Mouse (Mus musculus): ENCODE data around the gene Asxl2. TPM values are rescaled to one million over a fixed set of nuclear protein-coding genes. Genes with fewer than 3 reads are reported as not detected.

Gene Asxl2
- total and polyA plus RNA-seq, 3 experiments = 11.6 to 18.9 (median 15.2) TPM

GRCm38 (mm10) chr12:3391276-3391675, 35.4 kb upstream of the Asxl2 start:
- H3K79me2 ChIP-seq (replicated peaks; ENCODE audit: control insufficient read depth, extremely low read depth, insufficient read depth, poor library complexity, severe bottlenecking) = no peaks in the 10 kb centered on the region
- dilution Hi-C loops (cut with MboI; ENCODE audit: extremely low pct_ligation_motif_present, extremely low pct_unique_long_range_greater_than_20kb, low sequenced_read_pairs) (no loop called here), in situ Hi-C loops (cut with MboI; ENCODE audit: low pct_ligation_motif_present, low pct_unique_long_range_greater_than_20kb, low sequenced_read_pairs) (no loop called here)
- peaks cover 0 to 27% of the 10 kb centered on the region in 2 experiments for H3K36me3 ChIP-seq (replicated peaks in 1 of 2; ENCODE audit: control insufficient read depth in 1 of 2, insufficient read depth in 1 of 2, low read length in 1 of 2)
- H3K27ac ChIP-seq (ENCODE audit: insufficient read depth, low read depth) = no peak overlapping the region
- H3K4me3 ChIP-seq (replicated peaks in 1 of 3; ENCODE audit: low read depth in 2 of 3, low read length in 2 of 3, poor library complexity in 1 of 3) = no peak overlapping the region
- DNase-seq (ENCODE audit: extremely low read depth) = no peak
- H3K9ac ChIP-seq (ENCODE audit: insufficient read depth, low read depth) = no peak overlapping the region
- TF ChIP-seq ELF1 (IDR thresholded peaks at IDR 0.05; ENCODE audit: low read depth, low read length) (no peak), JUN (IDR thresholded peaks at IDR 0.05; ENCODE audit: insufficient read depth, low read depth, low read length) (peak; percentile 35; the same call in 1 of the 2 replicates), MAZ (IDR thresholded peaks at IDR 0.05; ENCODE audit: low read depth, low read length) (no peak), EP300 (IDR thresholded peaks at IDR 0.05; ENCODE audit: low read length) (peak; percentile 47; the same call in 1 of the 2 replicates)
- H3K9me3 ChIP-seq (replicated peaks; ENCODE audit: low read length) = no peaks in the 10 kb centered on the region
- no peak overlapping the region for H3K4me2 ChIP-seq (ENCODE audit: insufficient read depth, low read depth, poor library complexity, severe bottlenecking)
- no peaks in the 10 kb centered on the region for H3K27me3 ChIP-seq (replicated peaks)
- peaks cover 9 to 24% of the 10 kb centered on the region in 2 experiments; a peak in 3 of 4 replicates for H3K4me1 ChIP-seq (ENCODE audit: control insufficient read depth in 1 of 2, insufficient read depth in 2 of 2)

- TF ChIP-seq SMC3 (IDR thresholded peaks at IDR 0.05; ENCODE audit: low read depth, low read length) (no peak), TCF12 (IDR thresholded peaks at IDR 0.05; ENCODE audit: low read depth, low read length) (no peak), ZMIZ1 (IDR thresholded peaks at IDR 0.05; ENCODE audit: low read depth, low read length) (no peak), ZNF384 (IDR thresholded peaks at IDR 0.05; ENCODE audit: low read depth, low read length) (no peak), KAT2A (IDR thresholded peaks at IDR 0.05; ENCODE audit: insufficient replicate concordance, low read length) (no peak), ZKSCAN1 (IDR thresholded peaks at IDR 0.05; ENCODE audit: borderline replicate concordance, low read depth, low read length) (no peak), MYC (IDR thresholded peaks at IDR 0.05; ENCODE audit: low read depth, low read length) (no peak), ELF1 (IDR thresholded peaks at IDR 0.05; ENCODE audit: low read depth, low read length) (no peak), CHD1 (IDR thresholded peaks at IDR 0.05; ENCODE audit: low read depth, low read length) (no peak), RAD21 (IDR thresholded peaks at IDR 0.05; ENCODE audit: low read depth, low read length) (no peak)
- in situ Hi-C loops (cut with MboI; ENCODE audit: low pct_ligation_motif_present, low pct_unique_long_range_greater_than_20kb, low sequenced_read_pairs) = no loop called here
- DNase-seq (ENCODE audit: extremely low read depth) = no peak
- Histone ChIP-seq H3K4me2 (ENCODE audit: insufficient read depth, low read depth, poor library complexity, severe bottlenecking) (no peak overlapping the region), H3K36me3 (replicated peaks in 1 of 2; ENCODE audit: control insufficient read depth in 1 of 2, insufficient read depth in 1 of 2, low read length in 1 of 2) (peaks cover 0 to 16% of the 10 kb centered on the region in 2 experiments), H3K4me1 (ENCODE audit: control insufficient read depth in 1 of 2, insufficient read depth in 2 of 2) (peaks cover 9 to 24% of the 10 kb centered on the region in 2 experiments; a peak in 3 of 4 replicates), H3K4me3 (replicated peaks in 1 of 3; ENCODE audit: low read depth in 2 of 3, low read length in 2 of 3, poor library complexity in 1 of 3) (no peak overlapping the region), H3K9ac (ENCODE audit: insufficient read depth, low read depth) (no peak overlapping the region), H3K79me2 (replicated peaks; ENCODE audit: control insufficient read depth, extremely low read depth, insufficient read depth, poor library complexity, severe bottlenecking) (no peaks in the 10 kb centered on the region), H3K27ac (ENCODE audit: insufficient read depth, low read depth) (no peak overlapping the region), H3K9me3 (replicated peaks; ENCODE audit: low read length) (no peaks in the 10 kb centered on the region), H3K27me3 (replicated peaks) (no peaks in the 10 kb centered on the region)
- dilution Hi-C loops (cut with MboI; ENCODE audit: extremely low pct_ligation_motif_present, extremely low pct_unique_long_range_greater_than_20kb, low sequenced_read_pairs) = no loop called here
These were observed 33.5 kb upstream of the Asxl2 start for GRCm38 (mm10) chr12:3393140-3393539.

- H3K4me2 ChIP-seq (ENCODE audit: insufficient read depth, low read depth, poor library complexity, severe bottlenecking) = no peak overlapping the region
- no peak for DNase-seq (ENCODE audit: extremely low read depth)
- H3K9ac ChIP-seq (ENCODE audit: insufficient read depth, low read depth) = no peak overlapping the region
- no peak overlapping the region for H3K27ac ChIP-seq (ENCODE audit: insufficient read depth, low read depth)
- H3K79me2 ChIP-seq (replicated peaks; ENCODE audit: control insufficient read depth, extremely low read depth, insufficient read depth, poor library complexity, severe bottlenecking) = no peaks in the 10 kb centered on the region
- no peaks in the 10 kb centered on the region for H3K9me3 ChIP-seq (replicated peaks; ENCODE audit: low read length)
- in situ Hi-C loops (cut with MboI; ENCODE audit: low pct_ligation_motif_present, low pct_unique_long_range_greater_than_20kb, low sequenced_read_pairs) (no loop called here), dilution Hi-C loops (cut with MboI; ENCODE audit: extremely low pct_ligation_motif_present, extremely low pct_unique_long_range_greater_than_20kb, low sequenced_read_pairs) (no loop called here)
- no peaks in the 10 kb centered on the region for H3K27me3 ChIP-seq (replicated peaks)
- H3K36me3 ChIP-seq (replicated peaks in 1 of 2; ENCODE audit: control insufficient read depth in 1 of 2, insufficient read depth in 1 of 2, low read length in 1 of 2) = peaks cover 0 to 14% of the 10 kb centered on the region in 2 experiments
- TF ChIP-seq USF2 (conservative IDR thresholded peaks at IDR 0.05; ENCODE audit: low read depth, low read length) (no peak), POLR2AphosphoS2 (IDR thresholded peaks at IDR 0.05; ENCODE audit: low read depth, low read length) (no peak), GABPA (IDR thresholded peaks at IDR 0.05; ENCODE audit: insufficient replicate concordance, low read depth, low read length) (no peak), TBP (conservative IDR thresholded peaks at IDR 0.05; ENCODE audit: low read depth, low read length) (no peak), IRF4 (IDR thresholded peaks at IDR 0.05; ENCODE audit: low read depth, low read length) (no peak), EP300 (IDR thresholded peaks at IDR 0.05; ENCODE audit: low read length) (no peak), JUND (conservative IDR thresholded peaks at IDR 0.05; ENCODE audit: low read depth, low read length) (no peak), MXI1 (IDR thresholded peaks at IDR 0.05; ENCODE audit: low read depth, low read length) (no peak), CHD1 (IDR thresholded peaks at IDR 0.05; ENCODE audit: low read depth, low read length) (no peak), ZNF384 (IDR thresholded peaks at IDR 0.05; ENCODE audit: low read depth, low read length) (no peak)
- no peak overlapping the region for H3K4me3 ChIP-seq (replicated peaks in 1 of 3; ENCODE audit: low read depth in 2 of 3, low read length in 2 of 3, poor library complexity in 1 of 3)
- H3K4me1 ChIP-seq (ENCODE audit: control insufficient read depth in 1 of 2, insufficient read depth in 2 of 2) = no peaks in the 10 kb centered on the region
These were observed 29.7 kb upstream of the Asxl2 start for GRCm38 (mm10) chr12:3396931-3397330.
